Mouse (Mus musculus) heart, embryonic 13.5 days (tissue): ENCODE results near the gene Elmsan1. TPM values are rescaled to one million over a fixed set of nuclear protein-coding genes. Genes with fewer than 3 reads are reported as not detected.
A peak's percentile ranks its signal among the peaks of the same experiment; 100 is the strongest.

Experiments
- ATAC-seq: fragments of 200-750 bp; cut with Nextera tagmentation; 2 replicates; pipeline ENCODE4 v1.8.0; 2017; ENCODE audit warnings: moderate TSS enrichment; ENCODE audit not compliant: insufficient number of reproducible peaks, low FRiP score, low TSS enrichment; ENCODE audit errors: extremely low read depth
- H3K27ac ChIP-seq: fragments of 300-500 bp; sonication (generic); replicated peaks from 2 replicates; pipeline ENCODE4 v1.5.1; 2015; ENCODE audit warnings: moderate library complexity, mild to moderate bottlenecking, inconsistent platforms
- H3K27me3 ChIP-seq: fragments of 300-500 bp; sonication (generic); replicated peaks from 2 replicates; pipeline ENCODE4 v1.6.1; 2015; ENCODE audit warnings: mild to moderate bottlenecking, inconsistent platforms
- H3K36me3 ChIP-seq: fragments of 300-500 bp; sonication (generic); 2 replicates; pipeline ENCODE4 v1.6.1; 2015; ENCODE audit warnings: mild to moderate bottlenecking, inconsistent platforms
- H3K4me1 ChIP-seq: fragments of 300-500 bp; sonication (generic); 2 replicates; pipeline ENCODE4 v1.6.1; 2015; ENCODE audit warnings: inconsistent platforms
- H3K4me2 ChIP-seq: fragments of 300-500 bp; sonication (generic); 2 replicates; pipeline ENCODE4 v1.6.1; 2015; ENCODE audit warnings: inconsistent platforms, mild to moderate bottlenecking, moderate library complexity
- H3K4me3 ChIP-seq: fragments of 300-500 bp; sonication (generic); 2 replicates; pipeline ENCODE4 v1.5.1; 2015; ENCODE audit warnings: moderate library complexity, mild to moderate bottlenecking, inconsistent platforms
- H3K9ac ChIP-seq: fragments of 300-500 bp; sonication (generic); 2 replicates; pipeline ENCODE4 v1.6.1; 2015; ENCODE audit warnings: inconsistent platforms, mild to moderate bottlenecking, moderate library complexity
- H3K9me3 ChIP-seq: fragments of 300-500 bp; sonication (generic); 2 replicates; pipeline ENCODE4 v1.6.1; 2016; ENCODE audit warnings: inconsistent platforms
- WGBS: fragments of 180-500 bp; shearing (Covaris S2); methylation state at CpG from one replicate; pipeline ENCODE4 v1.1.7; 2015; ENCODE audit warnings: mixed read lengths; 5-methylcytosine and 5-hydroxymethylcytosine counted together
- polyA plus RNA-seq: library from polyadenylated mRNA; unstranded; fragments of >200 nt; fragmentation: Nextera tagmentation; extraction: Ambion mirVana; gene quantifications from 2 replicates; pipeline ENCODE4 v1.2.1, GENCODE M21; 2015

Gene Elmsan1
- polyA plus RNA-seq, 1 experiment from 2014 or later = 6.8 TPM

DNA sequence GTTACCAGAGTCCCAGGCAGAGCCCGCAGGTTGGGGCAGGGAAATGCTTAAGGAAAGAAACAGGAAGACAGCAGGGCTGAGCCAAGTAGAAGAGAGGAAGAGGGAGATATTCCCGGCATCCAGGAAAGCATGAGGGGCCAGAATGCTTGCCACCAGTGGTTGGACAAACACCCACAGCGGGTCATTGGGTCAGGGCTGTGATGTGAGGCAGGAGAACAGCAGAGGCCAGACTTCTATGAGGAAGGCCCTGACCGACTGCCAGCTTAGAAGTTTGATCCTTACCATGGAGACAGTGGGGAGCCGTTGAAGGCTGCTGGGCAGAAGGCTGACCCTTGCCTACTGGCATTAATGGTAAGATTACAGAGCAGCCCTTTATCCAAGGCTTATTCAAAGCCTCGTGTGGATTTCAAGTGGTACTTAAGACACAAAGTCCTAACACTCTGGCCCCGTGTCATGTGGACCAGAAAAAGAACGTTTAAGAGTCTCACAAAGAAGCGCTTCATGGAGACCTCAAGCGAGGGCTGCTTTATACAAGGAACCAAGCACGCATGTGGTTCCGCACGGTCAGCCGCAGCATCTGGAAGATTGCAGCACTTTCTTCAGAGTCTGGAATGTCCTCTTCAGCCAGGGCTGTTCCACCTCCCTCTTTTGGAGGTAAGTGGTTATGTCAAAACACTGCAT lies 4.0 kb downstream of the Elmsan1 start:
- H3K36me3 ChIP-seq = peaks cover 8% of the 10 kb centered on the region; the same call in 1 of the 2 replicates
- H3K27ac ChIP-seq = peak overlapping the region; percentile 57
- no peaks in the 10 kb centered on the region for H3K9me3 ChIP-seq
- H3K9ac ChIP-seq = peak overlapping the region; percentile 29; the same call in 1 of the 2 replicates
- no peak overlapping the region for H3K4me3 ChIP-seq
- no peak for ATAC-seq
- H3K4me2 ChIP-seq = peak overlapping the region; percentile 24; the same call in 1 of the 2 replicates
- no peaks in the 10 kb centered on the region for H3K27me3 ChIP-seq
- 41% methylated on average over 14 of the region's 14 CpGs for WGBS
- peaks cover 85% of the 10 kb centered on the region for H3K4me1 ChIP-seq

DNA sequence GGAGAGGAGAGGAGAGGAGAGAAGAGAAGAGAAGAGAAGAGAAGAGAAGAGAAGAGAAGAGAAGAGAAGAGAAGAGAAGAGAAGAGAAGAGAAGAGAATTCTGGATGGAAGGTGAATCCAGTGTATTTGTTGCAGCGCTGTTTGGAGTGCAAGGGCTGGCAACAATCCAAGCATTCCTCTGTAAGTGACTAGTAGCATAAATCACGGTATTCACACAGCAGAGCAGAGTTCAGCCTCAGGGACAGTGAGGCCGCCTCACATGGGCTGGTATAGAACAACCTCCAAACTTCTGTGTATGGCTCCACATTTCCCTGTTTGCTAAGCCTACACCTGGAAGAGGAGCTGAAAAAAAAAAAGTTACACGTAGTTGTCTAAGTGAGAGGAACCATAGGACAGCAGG lies 6.4 kb downstream of the Elmsan1 start:
- Histone ChIP-seq H3K4me2 (peak overlapping the region; percentile 22; the same call in 1 of the 2 replicates), H3K27me3 (no peaks in the 10 kb centered on the region), H3K4me3 (no peak overlapping the region), H3K9me3 (no peaks in the 10 kb centered on the region), H3K9ac (0 out of 2 replicates have a peak overlapping the region, but pooled peaks have one; percentile 40), H3K4me1 (peaks cover 91% of the 10 kb centered on the region), H3K27ac (peak overlapping the region; percentile 58), H3K36me3 (peaks cover 10% of the 10 kb centered on the region; the same call in 1 of the 2 replicates)
- 28% methylated on average over 4 of the region's 4 CpGs for WGBS
- ATAC-seq = no peak

DNA sequence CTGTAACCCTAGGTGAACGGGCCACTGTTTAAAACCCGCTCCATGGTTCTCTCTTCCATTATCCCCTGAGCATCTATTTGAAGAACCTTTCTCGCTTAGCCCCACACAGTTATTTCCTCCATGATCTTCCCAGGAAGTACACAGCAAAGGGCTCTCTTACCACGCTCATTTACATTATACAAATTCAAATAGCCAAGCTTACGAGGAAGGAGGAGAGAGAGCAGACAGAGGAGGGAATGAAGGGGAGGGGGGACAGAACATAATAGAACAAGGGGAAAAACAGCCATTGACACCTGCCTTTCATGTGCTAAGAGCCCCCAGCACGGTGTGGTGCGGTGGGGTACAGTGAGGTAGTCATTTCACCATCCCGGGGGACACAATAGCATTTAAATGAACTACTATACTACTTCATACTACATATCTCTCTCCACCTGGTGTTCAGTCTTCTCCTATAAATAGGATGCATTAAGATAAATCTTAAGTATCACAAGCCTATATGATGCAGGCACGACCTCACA lies 7.6 kb downstream of the Elmsan1 start:
- Histone ChIP-seq H3K9ac (no peak overlapping the region), H3K27ac (no peak overlapping the region), H3K4me1 (peaks cover 91% of the 10 kb centered on the region), H3K36me3 (peaks cover 7% of the 10 kb centered on the region; the same call in 1 of the 2 replicates), H3K27me3 (no peaks in the 10 kb centered on the region), H3K4me3 (no peak overlapping the region), H3K9me3 (no peaks in the 10 kb centered on the region), H3K4me2 (no peak overlapping the region)
- no peak for ATAC-seq
- WGBS = 59% methylated on average over 9 of the region's 9 CpGs

DNA sequence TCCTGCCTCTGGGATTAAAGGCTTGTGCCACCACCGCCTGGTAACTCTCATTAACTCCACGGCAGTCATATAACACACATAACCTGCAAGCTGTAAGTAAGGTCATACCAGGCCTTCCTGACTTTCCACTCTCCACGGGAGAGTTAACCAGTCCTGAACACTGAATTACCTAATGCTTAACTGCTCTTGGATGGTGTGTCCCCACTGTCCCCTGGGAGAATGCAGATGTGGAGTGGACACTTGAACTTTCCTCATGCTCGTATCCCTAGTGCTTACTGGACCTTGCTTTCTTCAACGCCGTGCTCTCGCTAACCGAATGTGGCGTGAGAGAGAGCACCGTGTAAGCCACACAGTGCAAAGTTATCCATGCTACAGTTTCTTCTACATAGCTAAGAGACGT lies 8.4 kb downstream of the Elmsan1 start:
- peaks cover 91% of the 10 kb centered on the region for H3K4me1 ChIP-seq
- no peaks in the 10 kb centered on the region for H3K27me3 ChIP-seq
- ATAC-seq = no peak
- no peak overlapping the region for H3K27ac ChIP-seq
- no peak overlapping the region for H3K9ac ChIP-seq
- H3K4me3 ChIP-seq = no peak overlapping the region
- no peaks in the 10 kb centered on the region for H3K9me3 ChIP-seq
- peaks cover 5% of the 10 kb centered on the region; the same call in 1 of the 2 replicates for H3K36me3 ChIP-seq
- no peak overlapping the region for H3K4me2 ChIP-seq
- 80% methylated on average over 11 of the region's 11 CpGs for WGBS

DNA sequence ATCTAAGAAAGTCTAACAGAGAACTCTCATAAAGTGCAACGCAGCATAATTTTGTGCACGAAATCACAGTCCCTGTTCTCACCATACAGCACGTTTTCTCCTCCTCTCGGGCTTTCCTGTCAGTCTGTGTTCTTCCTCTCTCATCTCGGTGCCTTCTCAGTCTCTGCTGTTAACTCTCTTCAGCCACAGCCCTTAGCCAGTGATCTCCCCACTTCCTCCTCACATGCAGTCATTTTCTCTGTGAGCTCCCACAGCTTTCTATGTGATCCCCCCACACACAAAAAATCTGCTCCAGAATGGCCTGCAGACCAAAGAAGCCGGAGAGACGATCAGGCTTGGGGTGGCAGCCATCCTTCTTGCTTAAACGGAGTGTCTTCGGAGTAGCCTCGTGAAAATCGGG lies 9.6 kb downstream of the Elmsan1 start:
- H3K4me2 ChIP-seq = no peak overlapping the region
- H3K9me3 ChIP-seq = no peaks in the 10 kb centered on the region
- H3K9ac ChIP-seq = no peak overlapping the region
- peaks cover 5% of the 10 kb centered on the region; the same call in 1 of the 2 replicates for H3K36me3 ChIP-seq
- H3K4me3 ChIP-seq = no peak overlapping the region
- H3K4me1 ChIP-seq = peaks cover 89% of the 10 kb centered on the region
- WGBS = 77% methylated on average over 11 of the region's 11 CpGs
- ATAC-seq = no peak
- H3K27ac ChIP-seq = no peak overlapping the region
- no peaks in the 10 kb centered on the region for H3K27me3 ChIP-seq

DNA sequence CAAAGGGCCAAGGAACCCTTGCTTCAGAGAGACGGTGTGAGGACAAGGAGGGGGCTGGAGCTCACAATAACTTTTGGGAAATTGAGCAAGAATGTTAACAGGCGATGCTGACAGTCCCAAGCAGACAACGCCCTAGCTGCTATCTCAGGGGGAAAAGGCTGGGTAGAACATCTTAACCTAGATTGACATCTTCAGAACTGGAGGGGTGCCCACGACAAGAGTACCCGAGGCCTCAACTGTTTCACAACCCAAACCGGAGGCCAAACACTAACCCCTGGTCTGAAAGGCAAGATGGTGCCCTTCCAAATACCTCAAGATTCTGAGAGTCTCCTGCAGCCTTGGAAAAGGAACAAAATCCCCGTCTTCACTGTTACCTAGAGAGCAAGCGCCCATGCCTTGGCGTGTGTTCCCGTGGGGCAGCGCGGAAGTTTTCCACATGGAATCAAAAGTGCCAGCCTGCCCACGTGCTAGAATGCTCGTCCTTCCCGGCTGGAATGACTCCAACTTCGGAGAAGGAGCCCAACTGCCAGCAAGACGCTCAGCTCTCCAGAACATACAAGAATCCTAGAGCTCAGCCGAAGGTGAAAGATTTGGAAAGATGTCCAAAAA lies 11.4 kb downstream of the Elmsan1 start:
- ATAC-seq = no peak
- Histone ChIP-seq H3K27ac (no peak overlapping the region), H3K4me3 (no peak overlapping the region), H3K9me3 (no peaks in the 10 kb centered on the region), H3K9ac (peak overlapping the region; percentile 8; the same call in 1 of the 2 replicates), H3K36me3 (peaks cover 5% of the 10 kb centered on the region; the same call in 1 of the 2 replicates), H3K4me1 (peaks cover 91% of the 10 kb centered on the region), H3K27me3 (no peaks in the 10 kb centered on the region), H3K4me2 (no peak overlapping the region)
- WGBS = 82% methylated on average over 18 of the region's 18 CpGs

- H3K27me3 ChIP-seq = no peaks in the 10 kb centered on the region
- peaks cover 92% of the 10 kb centered on the region for H3K4me1 ChIP-seq
- no peak overlapping the region for H3K4me3 ChIP-seq
- no peaks in the 10 kb centered on the region for H3K9me3 ChIP-seq
- H3K4me2 ChIP-seq = no peak overlapping the region
- H3K36me3 ChIP-seq = peaks cover 2% of the 10 kb centered on the region; the same call in 1 of the 2 replicates
- 0 out of 2 replicates have a peak overlapping the region, but pooled peaks have one; percentile 8 for H3K9ac ChIP-seq
- H3K27ac ChIP-seq = 0 out of 2 replicates have a peak overlapping the region, but pooled peaks have one; percentile 3
- no peak for ATAC-seq
- 39% methylated on average over 7 of the region's 7 CpGs for WGBS
Observed at GRCm38 (mm10) chr12:84206525-84206924, 12.2 kb downstream of the Elmsan1 start.

- H3K27ac ChIP-seq = 0 out of 2 replicates have a peak overlapping the region, but pooled peaks have one; percentile 3
- no peaks in the 10 kb centered on the region for H3K9me3 ChIP-seq
- peaks cover 87% of the 10 kb centered on the region for H3K4me1 ChIP-seq
Observed at GRCm38 (mm10) chr12:84205659-84206185, 13.0 kb downstream of the Elmsan1 start.

DNA sequence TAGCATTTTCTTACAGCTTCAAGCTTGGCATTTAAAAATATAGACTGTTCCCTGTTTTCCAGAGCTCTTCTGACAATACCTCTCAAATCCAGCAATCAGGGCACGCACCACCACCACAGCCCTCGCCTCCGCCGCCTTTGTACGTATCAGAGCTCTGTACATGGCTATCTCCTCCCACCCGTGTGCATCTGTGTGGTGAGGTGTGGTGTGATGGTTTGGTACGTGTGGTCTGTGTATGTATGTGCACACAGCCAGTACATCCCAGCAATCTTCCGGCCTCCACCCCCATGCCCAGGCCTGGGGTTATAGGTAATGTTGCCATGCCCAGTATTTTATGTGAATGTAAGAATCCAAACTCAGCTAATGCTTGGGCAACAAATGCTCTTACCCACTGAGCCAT lies 14.0 kb downstream of the Elmsan1 start:
- no peak overlapping the region for H3K4me3 ChIP-seq
- no peaks in the 10 kb centered on the region for H3K27me3 ChIP-seq
- peaks cover 2% of the 10 kb centered on the region; the same call in 1 of the 2 replicates for H3K36me3 ChIP-seq
- peaks cover 79% of the 10 kb centered on the region for H3K4me1 ChIP-seq
- H3K9ac ChIP-seq = no peak overlapping the region
- 77% methylated on average over 8 of the region's 8 CpGs for WGBS
- no peak for ATAC-seq
- no peak overlapping the region for H3K4me2 ChIP-seq
- H3K27ac ChIP-seq = no peak overlapping the region
- no peaks in the 10 kb centered on the region for H3K9me3 ChIP-seq

More at GRCm38 (mm10) chr12:84205659-84206185, 13.0 kb downstream of the Elmsan1 start:
- Histone ChIP-seq H3K36me3 (peaks cover 2% of the 10 kb centered on the region; the same call in 1 of the 2 replicates), H3K4me2 (no peak overlapping the region), H3K9ac (no peak overlapping the region), H3K27me3 (no peaks in the 10 kb centered on the region), H3K4me3 (no peak overlapping the region)
- no peak for ATAC-seq
- WGBS = 81% methylated on average over 10 of the region's 10 CpGs

- Histone ChIP-seq H3K4me3 (no peak overlapping the region), H3K27ac (peak overlapping the region; percentile 24; the same call in 1 of the 2 replicates), H3K9ac (0 out of 2 replicates have a peak overlapping the region, but pooled peaks have one; percentile 16), H3K4me2 (peak overlapping the region; percentile 27; the same call in 1 of the 2 replicates), H3K27me3 (no peaks in the 10 kb centered on the region), H3K9me3 (no peaks in the 10 kb centered on the region), H3K4me1 (peaks cover 79% of the 10 kb centered on the region), H3K36me3 (no peaks in the 10 kb centered on the region)
- ATAC-seq = no peak
- WGBS = 31% methylated on average over 7 of the region's 7 CpGs
Observed at GRCm38 (mm10) chr12:84203778-84204216, 14.9 kb downstream of the Elmsan1 start.
